Mouse (Mus musculus) ES-E14 (cell line): ENCODE data around the gene Tenm3. TPM values are rescaled to one million over a fixed set of nuclear protein-coding genes. Genes with fewer than 3 reads are reported as not detected.

Experiments
- DNase-seq: peaks from one replicate; pipeline ENCODE4 v3.0.0-alpha.2; 2013; ENCODE audit warnings: low read depth, low spot score
- H3K27ac ChIP-seq: 2 replicates; pipeline ENCODE4 v1.5.1; 2012; ENCODE audit warnings: low read depth, mild to moderate bottlenecking, low read length, moderate library complexity, mixed read lengths; ENCODE audit not compliant: poor library complexity, insufficient read depth, severe bottlenecking
- H3K36me3 ChIP-seq: 2 replicates; pipeline ENCODE4 v1.6.1; 2012; ENCODE audit warnings: mild to moderate bottlenecking, low read length, moderate library complexity, mixed read lengths; ENCODE audit not compliant: control insufficient read depth, poor library complexity, insufficient read depth, severe bottlenecking
- H3K4me1 ChIP-seq, 2 experiments: fragments of 150-350 bp in 1 of 2; sonication (generic) in 1 of 2; 2 replicates each; pipeline ENCODE4 v1.6.1; 2012; ENCODE audit warnings: low read length in 2 of 2, mild to moderate bottlenecking in 1 of 2, mixed read lengths in 1 of 2; ENCODE audit not compliant: control insufficient read depth in 2 of 2, insufficient read depth in 2 of 2, poor library complexity in 1 of 2
- H3K4me3 ChIP-seq, 2 experiments: fragments of 150-350 bp in 1 of 2; sonication (generic) in 1 of 2; 2 replicates each; pipeline ENCODE4 v1.5.1; 2012; ENCODE audit warnings: low read length in 2 of 2, low read depth in 1 of 2, mild to moderate bottlenecking in 1 of 2, mixed read lengths in 1 of 2; ENCODE audit not compliant: insufficient read depth in 1 of 2, poor library complexity in 1 of 2, severe bottlenecking in 1 of 2
- H3K9ac ChIP-seq: 2 replicates; pipeline ENCODE4 v1.6.1; 2012; ENCODE audit warnings: low read depth, mild to moderate bottlenecking, low read length, mixed read lengths; ENCODE audit not compliant: poor library complexity, insufficient read depth, severe bottlenecking
- H3K9me3 ChIP-seq: fragments of 150-350 bp; sonication (generic); 2 replicates; pipeline ENCODE4 v1.6.1; 2012; ENCODE audit warnings: low read depth, mild to moderate bottlenecking, low read length; ENCODE audit not compliant: control insufficient read depth, insufficient read depth
- CHD2 ChIP-seq: IDR thresholded peaks from 2 replicates; pipeline ENCODE4 v1.6.1; 2014; ENCODE audit warnings: mild to moderate bottlenecking, low read depth, low read length, inconsistent platforms
- HCFC1 ChIP-seq: IDR thresholded peaks from 2 replicates; pipeline ENCODE4 v1.6.1; 2012; ENCODE audit warnings: low read length, inconsistent platforms, borderline replicate concordance; ENCODE audit not compliant: insufficient read depth
- MAFK ChIP-seq: IDR thresholded peaks from 2 replicates; pipeline ENCODE4 v1.6.1; 2014; ENCODE audit warnings: mild to moderate bottlenecking, low read depth, low read length, inconsistent platforms; ENCODE audit not compliant: insufficient read depth
- ZC3H11A ChIP-seq: IDR thresholded peaks from 2 replicates; pipeline ENCODE4 v1.6.1; 2012; ENCODE audit warnings: low read depth, mild to moderate bottlenecking, inconsistent platforms, low read length, borderline replicate concordance
- ZNF384 ChIP-seq: IDR thresholded peaks from 2 replicates; pipeline ENCODE4 v1.6.1; 2012; ENCODE audit warnings: low read depth, low read length, inconsistent platforms
- in situ Hi-C, 2 experiments: fragments of 600-800 bp; cut with MboI; formaldehyde crosslinking; loops; one replicate each; pipeline ENCODE4 v1.15.1; 2025; ENCODE audit warnings: low sequenced_read_pairs in 2 of 2, inconsistent platforms in 1 of 2; ENCODE audit not compliant: unreplicated experiment in 2 of 2
- total RNA-seq: library from RNA; depleted of rRNA; stranded (reverse); fragments of 300-350 nt; gene quantifications from 2 replicates; pipeline ENCODE4 v1.2.3, GENCODE M21; 2012; rRNA removed

Tenm3 gene
- 33.5 and 53.0 TPM in 2 replicates for total RNA-seq

DNA sequence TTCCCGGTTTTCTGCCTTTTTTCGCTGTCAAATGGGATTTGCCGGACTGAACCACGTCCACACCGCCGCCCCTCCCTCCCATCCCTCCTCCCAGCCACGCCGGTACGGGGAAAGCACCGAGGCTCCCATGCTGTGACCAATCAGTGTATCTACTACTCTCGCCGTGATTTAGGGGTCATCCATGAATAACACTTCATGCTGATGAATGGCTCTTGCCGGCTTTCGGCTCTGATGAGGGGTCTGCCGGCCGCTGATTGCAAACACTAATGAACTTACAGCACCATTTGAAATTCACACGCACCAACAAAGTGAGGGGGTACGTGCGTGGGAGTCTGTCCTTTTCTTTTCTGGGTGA lies at the start of gene Tenm3:
Gene Tenm3, minus strand, starts transcription at position 21 of the 355 bp plus-strand sequence.
- in situ Hi-C loops, result no loop called here
- Histone ChIP-seq H3K27ac (no peak within 1 kb of the TSS), H3K36me3 (no peaks in the 10 kb centered on the region), H3K9ac (peak within 1 kb of the TSS; percentile 78), H3K9me3 (no peaks in the 10 kb centered on the region), H3K4me3 (peak within 1 kb of the TSS; percentile 90 to 98), H3K4me1 (0 out of 4 replicates have a peak, but pooled peaks cover 0 to 4% of the 10 kb centered on the region in 2 experiments)
- no peak for TF ChIP-seq HCFC1
- no peak for TF ChIP-seq CHD2
- no peak for TF ChIP-seq ZC3H11A
- TF ChIP-seq MAFK, result no peak
- no peak for DNase-seq

DNA sequence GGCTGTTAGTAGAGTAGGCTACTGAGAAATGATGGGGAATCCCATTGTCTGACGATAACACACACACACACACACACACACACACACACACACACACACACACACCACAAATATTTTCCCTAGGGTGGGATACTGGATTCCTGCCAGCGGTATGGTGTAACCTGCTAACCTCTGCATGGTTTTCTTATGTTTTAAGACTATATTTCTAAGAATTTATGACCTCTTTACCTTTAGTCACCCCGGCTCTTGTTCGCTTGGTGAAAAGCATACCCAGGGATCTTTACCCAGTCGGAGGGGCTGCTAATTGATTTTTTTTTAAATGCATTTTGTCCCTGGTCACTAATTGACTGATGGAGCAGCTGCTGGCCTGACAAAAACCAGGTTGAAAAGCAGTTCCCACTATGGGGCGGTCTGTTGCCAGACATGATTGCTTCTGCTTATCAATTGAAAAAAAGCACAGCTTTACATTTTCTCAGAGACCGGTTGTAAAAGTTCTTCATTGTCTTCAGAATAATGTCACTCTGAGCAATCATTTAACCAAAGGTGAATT lies 46.5 kb upstream of the Tenm3 start:
- Histone ChIP-seq H3K27ac (no peak overlapping the region), H3K9ac (no peak overlapping the region), H3K4me3 (no peak overlapping the region), H3K9me3 (no peaks in the 10 kb centered on the region), H3K4me1 (no peaks in the 10 kb centered on the region), H3K36me3 (no peaks in the 10 kb centered on the region)
- no peak for TF ChIP-seq ZNF384
- no peak for TF ChIP-seq ZC3H11A
- TF ChIP-seq HCFC1, result no peak
- TF ChIP-seq MAFK, result no peak
- no peak for TF ChIP-seq CHD2
- no peak for DNase-seq
- in situ Hi-C loops, result no loop called here

GRCm38 (mm10) chr8:48884270-48884669 lies 40.5 kb upstream of the Tenm3 start:
- Histone ChIP-seq H3K27ac (no peak overlapping the region), H3K4me3 (no peak overlapping the region), H3K36me3 (no peaks in the 10 kb centered on the region), H3K9me3 (no peaks in the 10 kb centered on the region), H3K4me1 (no peaks in the 10 kb centered on the region), H3K9ac (no peak overlapping the region)
- in situ Hi-C loops, result no loop called here
- no peak for TF ChIP-seq CHD2
- DNase-seq, result no peak

DNA sequence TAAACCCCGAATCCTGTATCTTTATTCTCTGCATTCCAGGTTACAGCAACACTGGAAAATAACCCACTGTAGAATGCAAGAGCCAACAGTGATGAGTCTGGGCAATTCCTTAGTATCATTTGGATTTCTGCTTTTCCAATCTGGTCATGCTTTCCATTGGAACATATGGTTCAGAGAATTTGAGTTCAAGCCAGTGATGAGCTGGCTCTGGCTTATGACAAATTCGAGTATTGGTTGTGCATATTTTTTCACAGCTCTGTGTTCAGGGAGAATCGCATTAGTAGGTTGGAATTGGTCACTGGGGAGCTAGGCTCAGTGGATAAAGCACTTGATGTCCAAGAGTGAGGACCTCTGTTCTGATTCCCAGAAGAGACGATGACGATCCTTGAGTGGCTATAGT lies 36.8 kb upstream of the Tenm3 start:
- Histone ChIP-seq H3K4me3 (no peak overlapping the region), H3K9me3 (no peaks in the 10 kb centered on the region), H3K36me3 (no peaks in the 10 kb centered on the region), H3K9ac (no peak overlapping the region), H3K27ac (no peak overlapping the region), H3K4me1 (no peaks in the 10 kb centered on the region)
- in situ Hi-C loops, result no loop called here
- no peak for TF ChIP-seq MAFK
- TF ChIP-seq ZNF384, result no peak
- no peak for TF ChIP-seq CHD2
- TF ChIP-seq HCFC1, result no peak
- no peak for TF ChIP-seq ZC3H11A
- no peak for DNase-seq

DNA sequence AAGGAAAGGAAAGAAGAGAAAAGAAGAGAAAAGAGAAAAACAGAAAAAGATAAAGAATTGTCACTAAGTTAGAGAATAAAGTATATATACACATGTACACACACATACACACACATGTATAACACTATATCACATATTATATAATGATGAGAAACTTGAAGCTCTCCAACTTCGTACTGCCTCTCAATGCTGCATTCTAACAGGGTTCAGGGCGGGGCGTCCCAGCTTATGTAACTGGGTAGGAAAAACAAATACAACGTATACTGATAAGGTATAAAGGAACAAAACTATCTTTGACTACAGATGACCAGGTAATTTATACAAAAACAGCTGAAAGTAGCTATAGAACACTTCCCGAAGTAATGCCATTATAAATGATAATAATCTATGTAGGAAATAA lies 22.2 kb upstream of the Tenm3 start:
- no peak overlapping the region for H3K4me3 ChIP-seq
- no peaks in the 10 kb centered on the region for H3K9me3 ChIP-seq
- TF ChIP-seq ZNF384 (no peak), HCFC1 (no peak), MAFK (no peak), CHD2 (no peak), ZC3H11A (no peak)
- in situ Hi-C loops, result no loop called here
- no peak for DNase-seq
- H3K27ac ChIP-seq, result no peak overlapping the region
- H3K36me3 ChIP-seq, result no peaks in the 10 kb centered on the region
- no peaks in the 10 kb centered on the region for H3K4me1 ChIP-seq
- H3K9ac ChIP-seq, result no peak overlapping the region
